Mouse (Mus musculus): ENCODE measurements at regions not wholly inside any gene's neighbourhood (a gene's known extent, or its start where the extent isn't known, plus 50 kb on each side); places are given as distances from the start of the nearest gene placed in this dataset.

DNA sequence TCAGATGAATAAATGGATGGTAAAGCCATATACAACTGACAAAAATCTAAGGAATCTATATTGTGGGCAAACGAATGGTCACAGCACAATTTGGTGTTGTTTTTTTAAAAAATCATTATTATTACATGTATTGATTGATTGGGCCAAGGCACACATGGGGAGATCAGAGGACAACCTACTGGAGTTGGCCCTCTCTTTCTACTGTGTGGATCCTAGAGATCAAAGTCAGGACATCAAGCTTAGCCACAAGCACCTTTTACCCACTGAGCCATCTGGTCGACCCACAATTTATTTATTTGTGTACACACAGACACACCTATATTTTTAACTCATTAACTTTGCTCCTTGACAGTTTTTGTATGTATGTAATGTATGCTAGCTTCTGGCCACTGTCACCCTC is 89.7 kb upstream of the Tbx3 start:
- TF ChIP-seq EP300 (IDR thresholded peaks at IDR 0.05; ENCODE audit: low read depth in 1 of 2, low read length in 2 of 2) = no peak
- TF ChIP-seq CTCF (IDR thresholded peaks at IDR 0.05 in 2 of 3, conservative IDR thresholded peaks at IDR 0.05 in 1 of 3; ENCODE audit: control insufficient read depth in 1 of 3, insufficient read depth in 1 of 3, low read depth in 2 of 3, low read length in 3 of 3, poor library complexity in 1 of 3, severe bottlenecking in 1 of 3) = no peak
- no peak for TF ChIP-seq SIN3A (IDR thresholded peaks at IDR 0.05; ENCODE audit: low read length)
- TF ChIP-seq POLR2A (IDR thresholded peaks at IDR 0.05; ENCODE audit: control insufficient read depth in 1 of 2, insufficient read depth in 1 of 2, low read depth in 1 of 2, low read length in 2 of 2, poor library complexity in 1 of 2) = no peak
- TF ChIP-seq GATA1 (IDR thresholded peaks at IDR 0.05; ENCODE audit: low read depth, low read length) = no peak
- TF ChIP-seq ZNF384 (IDR thresholded peaks at IDR 0.05; ENCODE audit: low read depth, low read length) = no peak
- TF ChIP-seq MYB (IDR thresholded peaks at IDR 0.05; ENCODE audit: low read depth, low read length) = no peak
- no peak for TF ChIP-seq MYC (IDR thresholded peaks at IDR 0.05; ENCODE audit: low read depth, low read length)
- TF ChIP-seq ETS1 (IDR thresholded peaks at IDR 0.05; ENCODE audit: low read depth, low read length) = no peak
- no peak for TF ChIP-seq POLR2AphosphoS5 (IDR thresholded peaks at IDR 0.05; ENCODE audit: borderline replicate concordance, low read depth, low read length)
- TF ChIP-seq ZKSCAN1 (IDR thresholded peaks at IDR 0.05; ENCODE audit: low read depth, low read length) = no peak
- TF ChIP-seq GABPA (IDR thresholded peaks at IDR 0.05; ENCODE audit: low read depth, low read length) = no peak
- TF ChIP-seq HCFC1 (IDR thresholded peaks at IDR 0.05; ENCODE audit: low read depth, low read length) = no peak
- no peak for TF ChIP-seq USF1 (IDR thresholded peaks at IDR 0.05; ENCODE audit: low read depth, low read length)
